Mouse (Mus musculus) left cerebral cortex, postnatal 14 days (tissue): ENCODE measurements at regions not wholly inside any gene's neighbourhood (a gene's known extent, or its start where the extent isn't known, plus 50 kb on each side); places are given as distances from the start of the nearest gene placed in this dataset.

ENCODE experiments used
- DNase-seq, 2 experiments: peaks; one replicate each; pipeline ENCODE4 v3.0.0; 2021 to 2022; ENCODE audit warnings: low spot score in 2 of 2, mixed read lengths in 1 of 2
- intact Hi-C: fragments of 180-260 bp; cut with DNase I; formaldehyde crosslinking; loops from one replicate; pipeline ENCODE4 v1.15.1; 2025

GRCm38 (mm10) chr13:60296896-60297275 lies 119.7 kb upstream of the Gas1 start:
- intact Hi-C loops, result no loop called here
- DNase-seq, result no peak

GRCm38 (mm10) chr13:60298575-60298974 lies 121.4 kb upstream of the Gas1 start:
- intact Hi-C loops, result no loop called here

DNA sequence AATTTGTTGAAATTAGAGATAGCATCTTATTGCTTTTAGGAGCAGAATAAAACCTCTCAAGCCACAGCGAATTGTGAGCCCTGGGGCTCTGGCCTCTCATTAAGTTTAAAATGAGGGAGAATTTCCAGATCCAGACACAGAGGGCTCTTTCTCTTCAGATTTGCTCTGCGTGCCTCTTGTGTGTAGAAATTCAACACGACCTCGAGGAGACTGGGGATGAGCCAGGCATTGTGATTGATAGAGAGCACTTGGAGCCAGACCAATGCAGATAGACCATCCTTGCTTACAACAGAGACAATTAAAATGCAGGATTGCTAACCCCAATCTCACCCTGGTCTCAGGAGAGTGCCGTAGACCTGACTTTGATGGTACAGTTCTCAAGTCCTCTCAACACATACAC lies 121.9 kb upstream of the Gas1 start:
- no peak for DNase-seq
- intact Hi-C loops, result no loop called here

More at GRCm38 (mm10) chr13:60298575-60298974, 121.4 kb upstream of the Gas1 start:
- DNase-seq, result no peak

DNA sequence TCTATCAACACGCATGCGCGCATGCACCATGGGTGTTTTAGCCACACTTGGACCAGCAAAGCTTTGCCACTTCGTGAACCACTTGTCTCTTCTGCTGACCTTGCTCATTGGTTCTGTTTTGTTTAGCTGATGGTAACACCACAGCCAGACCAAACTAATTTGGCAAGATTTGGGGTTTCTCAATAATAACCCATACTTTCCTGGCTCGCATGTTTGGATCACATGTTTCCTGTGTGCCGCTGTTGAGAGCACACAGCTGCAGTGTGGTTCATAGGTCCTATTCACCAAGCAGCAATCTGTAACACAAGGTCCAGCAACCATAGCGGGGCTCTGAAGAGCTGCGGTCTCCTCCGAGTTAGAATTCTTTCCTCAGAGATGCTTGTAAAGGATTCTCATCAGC lies 126.4 kb upstream of the Gas1 start:
- intact Hi-C loops, result no loop called here
- no peak for DNase-seq

GRCm38 (mm10) chr13:60305028-60305810 lies 128.1 kb upstream of the Gas1 start:
- no peak for DNase-seq
- intact Hi-C loops, result no loop called here

DNA sequence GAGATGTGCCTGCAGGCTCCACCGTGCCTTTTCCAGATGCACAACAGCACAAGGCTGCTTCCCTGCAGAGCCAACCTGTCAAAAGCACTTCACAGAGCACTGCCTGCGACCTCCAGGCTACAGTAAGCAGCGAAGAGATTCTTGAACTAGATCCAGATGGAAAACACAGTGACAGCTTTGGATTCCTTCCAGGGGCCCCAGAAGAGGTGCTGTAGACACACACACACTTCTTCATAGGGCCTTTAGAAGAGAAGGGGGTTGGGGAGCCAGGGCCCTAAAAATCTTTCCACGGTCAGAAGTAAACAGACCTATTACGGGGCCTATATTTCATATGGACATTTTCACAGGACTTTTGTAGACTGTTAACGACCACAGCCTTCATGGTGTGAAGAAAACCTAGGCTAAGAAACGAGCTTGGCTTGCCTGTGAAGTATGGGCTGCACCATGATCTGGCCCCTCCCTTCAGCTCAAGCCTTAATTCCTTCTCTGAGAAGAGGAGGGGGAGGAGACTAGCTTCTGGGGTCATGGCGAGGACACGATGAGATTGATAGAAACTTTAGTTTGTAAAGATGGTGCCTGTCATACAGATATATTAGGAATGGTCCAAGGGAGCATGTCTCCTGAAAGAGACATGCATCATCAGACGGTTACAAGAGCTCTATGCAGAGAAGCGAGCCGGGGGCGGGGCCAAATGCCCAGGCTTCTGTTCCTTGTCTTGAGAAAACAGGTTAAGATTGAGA lies 131.1 kb upstream of the Gas1 start:
- intact Hi-C loops, result no loop called here
- DNase-seq, result peak in 1 of 2 experiments; percentile 8

GRCm38 (mm10) chr13:60309482-60309881 lies 132.3 kb upstream of the Gas1 start:
- intact Hi-C loops, result no loop called here
- DNase-seq, result no peak

GRCm38 (mm10) chr13:60309926-60310325 lies 132.8 kb upstream of the Gas1 start:
- intact Hi-C loops, result no loop called here
- no peak for DNase-seq

- intact Hi-C loops, result no loop called here
- DNase-seq, result peak; percentile 11 to 34
These were observed 135.4 kb upstream of the Gas1 start for GRCm38 (mm10) chr13:60312397-60313085.

- intact Hi-C loops, result no loop called here
- DNase-seq, result no peak
These were observed 141.4 kb upstream of the Gas1 start for GRCm38 (mm10) chr13:60318436-60319020.

- intact Hi-C loops, result no loop called here
- no peak for DNase-seq
These were observed 142.1 kb upstream of the Gas1 start for GRCm38 (mm10) chr13:60319268-60319667.

GRCm38 (mm10) chr13:60319861-60320602 lies 142.9 kb upstream of the Gas1 start:
- DNase-seq, result no peak
- intact Hi-C loops, result no loop called here

DNA sequence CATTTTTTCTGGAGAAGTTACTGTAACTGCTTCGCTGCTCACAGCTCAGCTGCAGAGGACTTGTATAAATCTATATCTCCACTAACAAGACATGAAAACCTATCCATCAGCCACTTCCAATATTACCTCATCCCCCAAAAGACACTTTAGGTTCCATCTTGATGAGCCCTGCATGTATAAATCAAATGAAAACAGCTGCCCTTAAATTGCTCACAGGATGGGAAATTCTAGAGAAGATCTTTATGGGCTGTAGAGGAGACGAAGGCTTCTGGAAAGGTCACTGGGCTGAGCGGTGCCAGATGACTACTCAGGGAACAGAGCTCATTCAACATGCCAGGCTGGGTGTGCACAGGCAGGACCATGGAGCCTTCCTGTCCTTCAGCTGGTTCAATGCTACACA lies 145.4 kb upstream of the Gas1 start:
- no peak for DNase-seq
- intact Hi-C loops, result no loop called here

DNA sequence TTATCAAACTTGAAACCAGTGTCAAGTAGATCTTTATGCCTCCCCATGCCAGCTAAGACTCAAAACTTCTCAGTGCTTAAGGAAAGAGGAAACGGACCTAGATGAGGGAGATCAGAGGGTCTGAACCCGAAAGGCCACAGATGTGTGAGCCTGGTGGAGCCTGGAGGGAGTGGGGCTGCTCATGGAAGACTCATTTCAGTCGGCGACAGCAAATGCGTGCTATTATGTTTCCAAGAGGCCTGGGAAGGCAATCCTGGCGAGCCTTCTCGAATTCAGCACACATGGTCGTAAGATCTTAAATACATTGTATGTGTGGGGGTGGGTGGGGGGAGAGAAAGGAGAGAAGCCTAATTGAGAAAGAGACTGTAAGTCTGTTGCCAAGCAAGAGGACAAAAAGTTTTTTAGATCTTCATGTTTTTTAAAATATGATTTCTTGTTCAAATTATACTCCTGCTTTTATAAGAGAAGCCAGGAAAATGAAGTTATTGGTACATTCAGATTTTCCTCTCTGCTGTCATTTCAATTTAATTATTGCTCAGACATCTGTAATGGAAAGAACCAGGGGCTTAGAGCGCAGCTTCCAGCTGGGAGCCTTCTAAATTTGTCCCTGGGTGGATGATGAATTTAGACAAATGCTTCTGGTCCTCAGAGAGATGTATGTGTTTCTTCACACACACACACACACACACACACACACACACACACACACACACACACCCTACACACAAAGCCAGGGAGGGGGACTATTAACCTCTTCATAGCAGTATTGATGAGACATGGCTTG lies 153.5 kb upstream of the Gas1 start:
- intact Hi-C loops, result no loop called here
- DNase-seq, result peak; percentile 23 to 25

GRCm38 (mm10) chr13:60336196-60336595 lies 159.0 kb upstream of the Gas1 start:
- intact Hi-C loops, result no loop called here
- DNase-seq, result no peak

DNA sequence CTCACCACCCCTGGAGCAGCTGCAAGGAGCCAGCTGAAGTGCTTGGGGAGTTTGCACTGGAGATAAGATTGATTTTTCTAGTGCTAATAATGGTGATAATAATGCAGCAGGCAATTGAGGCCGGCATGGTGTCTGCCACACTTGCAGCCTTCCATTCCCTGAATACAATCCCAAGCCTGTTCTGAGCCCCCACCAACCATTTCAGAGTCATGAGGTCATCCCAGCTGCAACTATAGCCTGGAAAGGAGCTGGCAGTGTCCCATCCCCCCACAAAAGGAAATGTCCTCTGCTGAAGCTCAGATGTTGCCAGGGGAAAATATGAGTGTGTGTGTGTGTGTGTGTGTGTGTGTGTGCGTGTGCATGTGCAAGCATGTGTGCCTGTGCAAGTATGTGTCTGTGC lies 160.2 kb upstream of the Gas1 start:
- intact Hi-C loops, result no loop called here
- peak in 1 of 2 experiments; percentile 28 for DNase-seq

DNA sequence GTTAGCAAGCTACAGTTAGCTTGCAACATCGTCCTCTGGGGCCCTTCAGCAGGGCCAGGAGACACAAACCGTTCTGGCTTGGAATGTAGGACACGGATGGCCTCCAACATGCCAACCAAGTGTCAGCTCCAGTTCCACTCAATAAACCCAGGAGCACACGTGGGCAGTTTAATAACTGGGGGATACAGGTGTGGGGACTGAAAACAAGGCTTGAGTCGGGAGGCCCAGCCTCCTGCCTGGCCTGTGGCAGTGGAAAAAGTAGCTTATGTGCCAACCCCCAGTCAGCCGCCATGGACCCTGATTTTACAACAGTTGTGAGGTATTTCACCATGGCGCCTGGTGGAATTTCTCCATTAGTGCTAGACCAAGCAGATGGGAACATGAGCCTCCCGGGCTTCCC lies 160.9 kb upstream of the Gas1 start:
- intact Hi-C loops, result no loop called here
- no peak for DNase-seq

GRCm38 (mm10) chr13:60340068-60340467 lies 162.9 kb upstream of the Gas1 start:
- no peak for DNase-seq
- intact Hi-C loops, result no loop called here

- no peak for DNase-seq
- intact Hi-C loops, result no loop called here
These were observed 170.7 kb upstream of the Gas1 start for GRCm38 (mm10) chr13:60347881-60348280.
